Mouse (Mus musculus): ENCODE data around the gene Arhgef26. TPM values are rescaled to one million over a fixed set of nuclear protein-coding genes. Genes with fewer than 3 reads are reported as not detected.

Gene Arhgef26
- total and polyA plus RNA-seq, 2 experiments = 10.4 to 29.2 TPM

DNA sequence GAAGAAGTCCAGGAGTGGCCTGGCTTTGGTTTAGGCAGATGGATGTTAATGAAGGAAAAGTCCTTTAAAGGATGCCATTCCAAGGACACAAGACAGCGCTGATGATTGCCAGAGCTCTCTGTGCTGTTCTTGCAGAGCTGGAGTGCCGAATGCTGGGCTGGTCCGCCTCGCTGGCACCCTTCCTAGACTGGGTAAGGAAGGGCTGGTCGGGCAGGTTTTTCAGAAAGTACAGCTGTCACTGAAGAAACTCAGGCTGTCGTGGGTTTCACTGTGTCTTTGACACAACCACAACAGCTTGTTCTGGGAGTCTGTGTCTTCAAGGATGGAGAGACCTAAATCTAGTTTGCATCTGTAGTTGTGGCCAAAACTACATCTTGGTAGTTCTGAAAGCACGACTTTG is 74.6 kb downstream of the Arhgef26 start:
- DNase-seq (ENCODE audit: extremely low read depth, low read depth, low spot score) = no peak
- Histone ChIP-seq H3K9ac (ENCODE audit: low read depth, low read length) (no peak overlapping the region), H3K27ac (replicated peaks; ENCODE audit: insufficient read depth, low read depth, low read length) (no peak overlapping the region), H3K36me3 (ENCODE audit: control insufficient read depth, insufficient read depth, low read length) (peaks cover 2% of the 10 kb centered on the region; the same call in 1 of the 2 replicates), H3K27me3 (ENCODE audit: control insufficient read depth, insufficient read depth, low read length) (no peaks in the 10 kb centered on the region), H3K79me2 (ENCODE audit: control insufficient read depth, insufficient read depth, low read length) (peaks cover 38% of the 10 kb centered on the region; the same call in 1 of the 2 replicates), H3K4me3 (ENCODE audit: insufficient read depth, low read depth, low read length) (no peak overlapping the region), H3K4me1 (ENCODE audit: control insufficient read depth, insufficient read depth, low read length) (no peaks in the 10 kb centered on the region)
- WGBS = 63% methylated on average over 7 of the region's 7 CpGs
- TF ChIP-seq POLR2A (IDR thresholded peaks at IDR 0.05; ENCODE audit: extremely low read depth, insufficient read depth, low read length) (no peak), CTCF (IDR thresholded peaks at IDR 0.05; ENCODE audit: low read depth, low read length) (no peak)

- DNase-seq (ENCODE audit: extremely low read depth, low read depth, low spot score) = no peak
- H3K79me2 ChIP-seq (ENCODE audit: control insufficient read depth, insufficient read depth, low read length) = peaks cover 28% of the 10 kb centered on the region; the same call in 1 of the 2 replicates
- H3K4me1 ChIP-seq (ENCODE audit: control insufficient read depth, insufficient read depth, low read length) = no peaks in the 10 kb centered on the region
- H3K9ac ChIP-seq (ENCODE audit: low read depth, low read length) = no peak overlapping the region
- H3K27ac ChIP-seq (replicated peaks; ENCODE audit: insufficient read depth, low read depth, low read length) = no peak overlapping the region
- H3K36me3 ChIP-seq (ENCODE audit: control insufficient read depth, insufficient read depth, low read length) = peaks cover 10% of the 10 kb centered on the region
- WGBS = 93% methylated on average over 4 of the region's 4 CpGs
- TF ChIP-seq POLR2A (IDR thresholded peaks at IDR 0.05; ENCODE audit: extremely low read depth, insufficient read depth, low read length) (no peak), CTCF (IDR thresholded peaks at IDR 0.05; ENCODE audit: low read depth, low read length) (no peak)
- no peak overlapping the region for H3K4me3 ChIP-seq (ENCODE audit: insufficient read depth, low read depth, low read length)
- H3K27me3 ChIP-seq (ENCODE audit: control insufficient read depth, insufficient read depth, low read length) = no peaks in the 10 kb centered on the region
These were observed 76.8 kb downstream of the Arhgef26 start for GRCm38 (mm10) chr3:62414926-62415325.

- no peak overlapping the region for H3K9ac ChIP-seq (ENCODE audit: low read depth, low read length)
- peaks cover 21% of the 10 kb centered on the region for H3K36me3 ChIP-seq (ENCODE audit: control insufficient read depth, insufficient read depth, low read length)
- H3K79me2 ChIP-seq (ENCODE audit: control insufficient read depth, insufficient read depth, low read length) = peaks cover 21% of the 10 kb centered on the region; the same call in 1 of the 2 replicates
- 92% methylated on average over 6 of the region's 6 CpGs for WGBS
- no peaks in the 10 kb centered on the region for H3K27me3 ChIP-seq (ENCODE audit: control insufficient read depth, insufficient read depth, low read length)
- no peak overlapping the region for H3K27ac ChIP-seq (replicated peaks; ENCODE audit: insufficient read depth, low read depth, low read length)
- DNase-seq (ENCODE audit: extremely low read depth, low read depth, low spot score) = no peak
- no peaks in the 10 kb centered on the region for H3K4me1 ChIP-seq (ENCODE audit: control insufficient read depth, insufficient read depth, low read length)
- H3K4me3 ChIP-seq (ENCODE audit: insufficient read depth, low read depth, low read length) = no peak overlapping the region
- TF ChIP-seq CTCF (IDR thresholded peaks at IDR 0.05; ENCODE audit: low read depth, low read length) = no peak
- TF ChIP-seq POLR2A (IDR thresholded peaks at IDR 0.05; ENCODE audit: extremely low read depth, insufficient read depth, low read length) = no peak
These were observed 79.3 kb downstream of the Arhgef26 start for GRCm38 (mm10) chr3:62417458-62417857.

GRCm38 (mm10) chr3:62418387-62419138 is 80.4 kb downstream of the Arhgef26 start:
- H3K4me3 ChIP-seq (ENCODE audit: insufficient read depth, low read depth, low read length) = no peak overlapping the region
- no peaks in the 10 kb centered on the region for H3K4me1 ChIP-seq (ENCODE audit: control insufficient read depth, insufficient read depth, low read length)
- 90% methylated on average over 6 of the region's 6 CpGs for WGBS
- DNase-seq (ENCODE audit: extremely low read depth, low read depth, low spot score) = no peak
- peaks cover 29% of the 10 kb centered on the region for H3K36me3 ChIP-seq (ENCODE audit: control insufficient read depth, insufficient read depth, low read length)
- H3K9ac ChIP-seq (ENCODE audit: low read depth, low read length) = no peak overlapping the region
- H3K79me2 ChIP-seq (ENCODE audit: control insufficient read depth, insufficient read depth, low read length) = peaks cover 19% of the 10 kb centered on the region; the same call in 1 of the 2 replicates
- no peaks in the 10 kb centered on the region for H3K27me3 ChIP-seq (ENCODE audit: control insufficient read depth, insufficient read depth, low read length)
- TF ChIP-seq POLR2A (IDR thresholded peaks at IDR 0.05; ENCODE audit: extremely low read depth, insufficient read depth, low read length) (no peak), CTCF (IDR thresholded peaks at IDR 0.05; ENCODE audit: low read depth, low read length) (no peak)
- no peak overlapping the region for H3K27ac ChIP-seq (replicated peaks; ENCODE audit: insufficient read depth, low read depth, low read length)

GRCm38 (mm10) chr3:62433675-62434074 is 95.5 kb downstream of the Arhgef26 start:
- WGBS = 49% methylated on average over 4 of the region's 4 CpGs

DNA sequence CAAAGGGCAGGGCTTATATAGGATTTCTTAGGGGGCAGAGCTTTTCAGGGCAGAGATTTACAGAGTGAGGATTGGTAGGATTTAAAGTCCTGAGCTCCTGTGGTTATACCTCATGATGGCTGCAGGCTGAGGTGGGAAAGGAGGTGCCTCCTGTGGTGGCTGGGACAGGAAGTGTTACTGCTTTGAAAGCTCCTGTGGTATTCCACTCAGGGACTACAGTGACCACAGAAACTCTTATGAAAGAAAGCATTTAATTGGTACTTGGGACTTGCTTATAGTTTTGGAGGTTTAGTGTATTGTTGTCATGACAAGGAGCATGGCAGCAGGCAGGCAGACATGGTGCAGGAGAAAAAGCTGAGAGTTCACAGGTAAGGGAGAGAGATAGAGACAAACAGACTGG is 97.8 kb downstream of the Arhgef26 start:
- peaks cover 55% of the 10 kb centered on the region for H3K36me3 ChIP-seq (ENCODE audit: control insufficient read depth, insufficient read depth, low read length)

More at GRCm38 (mm10) chr3:62433675-62434074, 95.5 kb downstream of the Arhgef26 start:
- DNase-seq (ENCODE audit: extremely low read depth, low read depth, low spot score) = peak; percentile 26
- H3K4me1 ChIP-seq (ENCODE audit: control insufficient read depth, insufficient read depth, low read length) = no peaks in the 10 kb centered on the region
- H3K79me2 ChIP-seq (ENCODE audit: control insufficient read depth, insufficient read depth, low read length) = peaks cover 3% of the 10 kb centered on the region; the same call in 1 of the 2 replicates
- peaks cover 64% of the 10 kb centered on the region for H3K36me3 ChIP-seq (ENCODE audit: control insufficient read depth, insufficient read depth, low read length)
- H3K4me3 ChIP-seq (ENCODE audit: insufficient read depth, low read depth, low read length) = no peak overlapping the region
- no peaks in the 10 kb centered on the region for H3K27me3 ChIP-seq (ENCODE audit: control insufficient read depth, insufficient read depth, low read length)
- H3K27ac ChIP-seq (replicated peaks; ENCODE audit: insufficient read depth, low read depth, low read length) = no peak overlapping the region
- TF ChIP-seq CTCF (IDR thresholded peaks at IDR 0.05; ENCODE audit: low read depth, low read length) (no peak), POLR2A (IDR thresholded peaks at IDR 0.05; ENCODE audit: extremely low read depth, insufficient read depth, low read length) (no peak)
- no peak overlapping the region for H3K9ac ChIP-seq (ENCODE audit: low read depth, low read length)

More for the DNA sequence above, 97.8 kb downstream of the Arhgef26 start:
- no peak for DNase-seq (ENCODE audit: extremely low read depth, low read depth, low spot score)
- H3K4me1 ChIP-seq (ENCODE audit: control insufficient read depth, insufficient read depth, low read length) = no peaks in the 10 kb centered on the region
- TF ChIP-seq POLR2A (IDR thresholded peaks at IDR 0.05; ENCODE audit: extremely low read depth, insufficient read depth, low read length) = no peak
- no peak for TF ChIP-seq CTCF (IDR thresholded peaks at IDR 0.05; ENCODE audit: low read depth, low read length)
- no peak overlapping the region for H3K9ac ChIP-seq (ENCODE audit: low read depth, low read length)
- H3K4me3 ChIP-seq (ENCODE audit: insufficient read depth, low read depth, low read length) = no peak overlapping the region
- H3K27ac ChIP-seq (replicated peaks; ENCODE audit: insufficient read depth, low read depth, low read length) = no peak overlapping the region
- no peaks in the 10 kb centered on the region for H3K27me3 ChIP-seq (ENCODE audit: control insufficient read depth, insufficient read depth, low read length)
- H3K79me2 ChIP-seq (ENCODE audit: control insufficient read depth, insufficient read depth, low read length) = peaks cover 3% of the 10 kb centered on the region; the same call in 1 of the 2 replicates

Data from liver, adult 2 months (tissue).